Mouse (Mus musculus) embryonic fibroblast, embryonic 13.5 days (primary cell): ENCODE data around the gene Gimap8.

Experiments used
- CTCF ChIP-seq: IDR thresholded peaks from 2 replicates; pipeline ENCODE4 v1.5.1; 2011; ENCODE audit warnings: mild to moderate bottlenecking, control low read depth, low read length, moderate library complexity, borderline replicate concordance; ENCODE audit not compliant: insufficient read depth
- POLR2A ChIP-seq: IDR thresholded peaks from 2 replicates; pipeline ENCODE4 v1.6.1; 2011; ENCODE audit warnings: low read depth, mild to moderate bottlenecking, control low read depth, low read length, moderate library complexity

GRCm38 (mm10) chr6:48602080-48602741 is 44.8 kb upstream of the Gimap8 start:
- TF ChIP-seq CTCF (no peak), POLR2A (peak; percentile 39)
